ENCODE assay signal across 32 mouse cellular contexts in the genomic region with DNA sequence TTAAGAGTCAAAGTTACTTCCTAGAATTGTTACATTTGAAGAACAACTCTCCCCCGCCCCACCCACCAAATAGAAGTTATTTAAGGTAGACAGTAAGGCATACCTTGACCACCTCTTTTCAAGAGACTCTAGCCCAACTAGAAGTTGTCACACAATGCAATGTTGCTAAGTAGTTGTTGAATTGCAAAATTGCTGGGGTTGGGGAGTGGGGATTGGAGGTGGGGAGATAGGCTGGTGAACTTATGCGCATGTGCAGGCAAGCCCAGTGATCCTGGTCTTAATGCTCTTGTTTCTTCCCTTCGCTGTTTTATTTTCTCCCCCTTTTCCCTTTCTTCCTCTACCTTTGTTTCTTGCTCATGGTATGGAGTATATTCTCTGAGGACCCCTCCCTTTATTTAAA. TPM values are rescaled to one million over a fixed set of nuclear protein-coding genes. Genes with fewer than 3 reads are reported as not detected.
"Had no signal": no experiment of that assay in that cellular context is flagged by ENCODE, and none has a peak within 500 bp of the region (broad histone marks: within the 10 kb centered on the region; RNA-seq: fewer than 3 reads in every experiment).

No protein-coding gene starts in this region.

- DNase-seq: gastrocnemius, adult 2 months; gastrocnemius, postnatal 10 days; gastrocnemius, postnatal 25 days; heart, postnatal 4 days; kidney, adult 18-20 months; kidney, adult 8-10 months; kidney, postnatal 10 days; kidney, postnatal 25 days; kidney, postnatal 4 days; liver; liver, embryonic 13.5 days; liver, postnatal 0 days had no signal

- H3K27me3 ChIP-seq: hindbrain, embryonic 12.5 days; intestine, embryonic 15.5 days; liver, embryonic 13.5 days had no signal

- H3K4me3 ChIP-seq: gastrocnemius, adult 2 months; heart, embryonic 13.5 days; heart, embryonic 15.5 days; hindbrain, embryonic 10.5 days; hindbrain, embryonic 12.5 days; intestine, embryonic 15.5 days; layer of hippocampus, adult 2 months; left cerebral cortex, adult 2 months; limb, embryonic 10.5 days; limb, embryonic 12.5 days; liver, embryonic 13.5 days; liver, embryonic 15.5 days had no signal

- ATAC-seq: inflammation-experienced regulatory T-cells, adult 6 months; intestine, embryonic 15.5 days; intestine, postnatal 0 days; liver, postnatal 0 days had no signal

- H3K27ac ChIP-seq: heart, embryonic 13.5 days; heart, embryonic 15.5 days; hindbrain, embryonic 10.5 days; hindbrain, embryonic 12.5 days; hindbrain, embryonic 14.5 days; intestine, embryonic 15.5 days; layer of hippocampus, adult 2 months; left cerebral cortex, adult 2 months; limb, embryonic 10.5 days; limb, embryonic 12.5 days; liver, embryonic 13.5 days; liver, embryonic 15.5 days had no signal

- H3K9ac ChIP-seq: heart, embryonic 13.5 days; heart, embryonic 15.5 days; hindbrain, embryonic 12.5 days; hindbrain, embryonic 14.5 days; intestine, embryonic 15.5 days; limb, embryonic 12.5 days; liver, embryonic 13.5 days; liver, embryonic 15.5 days; liver, postnatal 0 days had no signal

- H3K36me3 ChIP-seq: heart, embryonic 13.5 days; heart, embryonic 15.5 days; hindbrain, embryonic 10.5 days; hindbrain, embryonic 12.5 days; intestine, embryonic 15.5 days; limb, embryonic 10.5 days; limb, embryonic 12.5 days; liver, embryonic 13.5 days; liver, embryonic 15.5 days had no signal

- H3K4me1 ChIP-seq: heart, embryonic 13.5 days; heart, embryonic 15.5 days; intestine, embryonic 15.5 days; limb, embryonic 12.5 days; liver, embryonic 13.5 days; liver, embryonic 15.5 days had no signal

- H3K4me2 ChIP-seq: heart, embryonic 11.5 days; heart, embryonic 13.5 days; heart, embryonic 15.5 days; hindbrain, embryonic 12.5 days; hindbrain, embryonic 14.5 days; intestine, embryonic 15.5 days; limb, embryonic 12.5 days; liver, embryonic 11.5 days; liver, embryonic 13.5 days; liver, embryonic 15.5 days had no signal

- H3K9me3 ChIP-seq: heart, embryonic 13.5 days; heart, embryonic 15.5 days; hindbrain, embryonic 10.5 days; hindbrain, embryonic 12.5 days; intestine, embryonic 15.5 days; limb, embryonic 10.5 days; limb, embryonic 12.5 days; liver, embryonic 13.5 days; liver, embryonic 15.5 days had no signal

RNA-seq across cellular contexts. Expression of a gene that starts 16.0 kb away (rescaled TPM):
- total RNA-seq: layer of hippocampus, adult 2 months had no signal
- polyA plus RNA-seq: limb, embryonic 10.5 days had no signal

RNA-seq across cellular contexts. Expression of a gene that starts 22.0 kb away (rescaled TPM):
- total RNA-seq: granulocyte monocyte progenitor cell, adult 5-6 weeks had no signal

RNA-seq across cellular contexts. Expression of a gene that starts 43.8 kb away (rescaled TPM):
- total RNA-seq: gastrocnemius, postnatal 10 days; gastrocnemius, postnatal 25 days; gastrocnemius, postnatal 4 days; layer of hippocampus, adult 2 months; layer of hippocampus, postnatal 25 days; left cerebral cortex, adult 2 months; left cerebral cortex, postnatal 14 days; left cerebral cortex, postnatal 36 days had no signal
- polyA plus RNA-seq: limb, embryonic 12.5 days had no signal
